Mouse (Mus musculus) bone marrow, adult 2 months (tissue): ENCODE results near the gene Spice1.

Experiments
- CTCF ChIP-seq: fragments of 200-500 bp; IDR thresholded peaks from 2 replicates; pipeline ENCODE4 v1.5.1; 2011; ENCODE audit warnings: low read length, control low read depth; ENCODE audit not compliant: control insufficient read depth, insufficient read depth
- POLR2A ChIP-seq: fragments of 200-500 bp; IDR thresholded peaks from 2 replicates; pipeline ENCODE4 v1.6.1; 2011; ENCODE audit warnings: low read depth, mild to moderate bottlenecking, control low read depth, low read length, borderline replicate concordance; ENCODE audit not compliant: control insufficient read depth

- TF ChIP-seq POLR2A, result no peak
- no peak for TF ChIP-seq CTCF
Observed at GRCm38 (mm10) chr16:44337541-44337940, 9.4 kb upstream of the Spice1 start.
